In the genomic region with DNA sequence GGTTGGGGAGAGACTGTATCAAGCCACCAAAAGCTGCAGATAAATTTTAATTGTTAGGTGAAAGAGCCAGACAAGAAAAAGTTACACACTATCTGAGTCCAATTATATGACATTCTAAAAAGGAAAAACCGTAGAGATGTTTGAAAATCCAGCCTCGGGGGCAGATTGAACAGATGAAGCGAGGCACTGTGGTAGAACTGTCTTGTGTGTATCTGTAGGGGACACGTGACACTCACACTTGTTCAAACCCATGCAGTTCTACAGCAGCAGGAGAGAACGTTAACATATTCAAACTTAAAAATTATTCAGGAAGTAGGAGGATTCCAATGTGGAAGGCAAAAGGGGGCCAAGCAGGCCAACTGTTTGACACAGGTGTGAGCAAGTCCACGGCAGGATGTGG, we compare ENCODE assay signal across 16 mouse cellular contexts.
"Had no signal": no experiment of that assay in that cellular context is flagged by ENCODE, and none has a peak within 500 bp of the region (broad histone marks: within the 10 kb centered on the region; RNA-seq: fewer than 3 reads in every experiment).

No protein-coding gene starts in this region.

- ATAC-seq: intestine, postnatal 0 days; lung, postnatal 0 days; midbrain, embryonic 13.5 days; midbrain, embryonic 16.5 days had no signal

- H3K4me1 ChIP-seq: liver, embryonic 13.5 days; megakaryocyte, embryonic 14.5 days; midbrain, embryonic 13.5 days; neural tube, embryonic 13.5 days; stomach, embryonic 15.5 days had no signal

- H3K4me2 ChIP-seq: liver, embryonic 13.5 days; lung, embryonic 14.5 days; midbrain, embryonic 13.5 days; neural tube, embryonic 13.5 days; stomach, embryonic 15.5 days had no signal

- H3K27me3 ChIP-seq: liver, embryonic 13.5 days; midbrain, embryonic 13.5 days; neural tube, embryonic 13.5 days; stomach, embryonic 15.5 days had no signal

- H3K4me3 ChIP-seq: liver, embryonic 13.5 days; megakaryocyte, embryonic 14.5 days; midbrain, embryonic 10.5 days; midbrain, embryonic 13.5 days; myocyte; neural tube, embryonic 13.5 days; stomach, embryonic 15.5 days had no signal

- H3K9me3 ChIP-seq: midbrain, embryonic 13.5 days; stomach, embryonic 15.5 days had no signal

- DNase-seq: kidney, adult 2 months; liver, embryonic 13.5 days; lung, embryonic 14.5 days; right cerebral cortex, postnatal 25 days; thymus, adult 18-20 months had no signal

- H3K36me3 ChIP-seq: liver, embryonic 13.5 days; midbrain, embryonic 10.5 days; midbrain, embryonic 13.5 days; neural tube, embryonic 13.5 days; stomach, embryonic 15.5 days had no signal

- H3K27ac ChIP-seq: kidney, postnatal 0 days; liver, embryonic 13.5 days; macrophage; midbrain, embryonic 10.5 days; midbrain, embryonic 13.5 days; neural tube, embryonic 13.5 days; stomach, embryonic 15.5 days had no signal

- H3K9ac ChIP-seq: liver, embryonic 13.5 days; lung, embryonic 14.5 days; midbrain, embryonic 13.5 days; neural tube, embryonic 13.5 days; stomach, embryonic 15.5 days had no signal
